Mouse (Mus musculus) liver, embryonic 18 days (tissue): ENCODE measurements around the gene Apom. TPM values are rescaled to one million over a fixed set of nuclear protein-coding genes. Genes with fewer than 3 reads are reported as not detected.

Experiments used
- polyA plus RNA-seq: library from polyadenylated mRNA; depleted of rRNA; stranded (reverse); fragments of >200 nt; gene quantifications from 2 replicates; pipeline ENCODE4 v1.2.3, GENCODE M21; 2012; rRNA removed

Apom gene
- 464 and 524 TPM in 2 replicates for polyA plus RNA-seq

DNA sequence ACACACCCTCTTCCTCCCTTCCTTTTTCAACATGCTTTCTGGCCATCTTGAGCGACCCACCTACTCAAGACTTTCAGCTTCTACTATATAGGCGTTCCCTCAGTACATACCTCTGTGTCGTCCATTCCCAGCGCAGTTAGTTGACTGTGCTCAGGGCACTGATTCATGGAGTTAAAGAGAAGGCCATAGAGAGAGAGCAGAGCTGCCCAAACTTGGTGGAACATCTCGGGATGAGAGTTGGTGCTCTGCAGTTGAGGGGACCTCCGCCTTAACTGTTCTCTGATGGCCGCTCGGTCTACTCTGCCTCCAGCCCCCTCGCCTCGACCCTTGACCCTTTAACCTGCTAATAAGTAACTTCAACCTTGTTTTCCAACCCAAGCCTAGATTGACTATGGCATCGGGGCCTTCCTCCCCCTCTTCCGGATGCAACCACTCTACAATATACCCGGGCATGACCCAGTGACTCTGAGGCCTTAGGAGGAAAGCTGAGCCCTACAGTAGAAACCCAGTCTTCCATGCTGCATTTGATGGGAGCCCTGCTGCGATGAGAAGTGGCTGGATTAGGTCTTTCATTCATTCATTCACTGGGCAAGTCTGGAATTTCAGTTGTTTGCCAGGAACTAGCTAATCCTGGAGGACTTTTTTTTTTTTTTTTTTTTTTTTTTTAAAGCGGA, at the start of gene Apom:
Gene Apom, minus strand, starts transcription at position 551 of the 674 bp plus-strand sequence.

DNA sequence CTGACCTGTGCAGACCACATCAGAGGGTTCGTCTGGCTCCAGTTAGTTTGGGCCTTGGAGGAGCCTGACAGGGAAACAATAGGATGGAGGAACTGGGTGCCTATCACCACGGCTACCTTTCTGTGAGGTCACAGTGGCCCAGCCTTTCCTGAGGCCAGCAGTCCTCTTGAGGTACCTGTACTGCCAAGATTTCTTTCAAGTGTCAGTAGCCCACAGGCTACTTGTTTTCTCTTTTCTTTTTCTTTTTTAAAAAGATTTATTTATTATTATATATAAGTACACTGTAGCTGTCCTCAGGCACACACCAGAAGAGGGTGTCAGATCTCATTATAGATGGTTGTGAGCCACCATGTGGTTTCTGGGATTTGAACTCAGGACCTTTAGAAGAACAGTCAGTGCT, 44.1 kb upstream of the Apom start, which contains the start of gene Aif1:
Gene Aif1, minus strand, starts transcription at position 101 of the 400 bp plus-strand sequence.

DNA sequence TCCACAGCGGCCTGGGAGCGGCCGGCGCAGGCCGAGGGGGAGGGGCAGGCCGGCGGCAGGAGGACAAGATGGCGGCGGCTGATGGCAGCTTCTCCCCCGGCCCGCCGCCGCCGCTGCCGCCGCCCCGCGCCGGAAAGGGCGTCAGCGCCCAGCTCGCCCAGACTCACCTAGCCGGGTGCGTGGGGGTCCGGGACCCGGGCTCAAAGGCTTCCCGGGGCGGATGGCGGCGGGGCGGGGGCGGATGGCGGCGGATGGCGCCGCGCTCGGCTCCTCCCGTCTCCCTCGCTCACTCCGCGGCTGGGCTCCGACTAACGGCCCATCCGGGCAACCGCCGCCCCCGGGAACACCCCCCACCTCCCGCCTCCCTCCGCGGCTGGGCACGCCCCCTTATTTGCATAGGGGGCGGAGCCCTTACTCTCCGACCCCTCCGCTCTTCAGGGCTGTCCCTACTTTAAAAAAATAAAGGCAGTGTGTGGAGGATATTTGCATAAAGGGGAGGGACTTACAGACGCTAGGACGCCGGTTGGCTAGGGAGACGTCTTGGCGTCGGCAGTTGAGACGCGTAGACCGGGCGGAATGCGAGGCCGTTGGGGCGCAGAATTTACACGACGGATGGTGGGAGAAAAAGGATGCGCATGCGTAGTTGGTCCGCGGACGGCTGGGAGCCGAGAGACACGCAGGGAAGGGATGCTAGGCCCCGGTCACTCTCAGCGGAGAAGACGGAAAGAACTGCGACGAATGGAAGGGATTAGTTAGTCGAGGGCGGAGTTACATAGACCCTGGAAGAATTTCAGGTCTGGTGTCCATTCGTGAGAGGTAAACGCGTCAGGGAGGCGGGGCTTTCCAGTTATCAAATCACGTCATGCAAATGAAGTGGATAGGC, 33.0 kb upstream of the Apom start, which contains the start of gene Prrc2a:
Gene Prrc2a, minus strand, starts transcription at position 330 of the 883 bp plus-strand sequence.

GRCm38 (mm10) chr17:35134801-35135590, 3.1 kb upstream of the Apom start, which contains the start of gene Bag6:
TSS of gene Bag6 (plus strand) at chr17:35135178.

GRCm38 (mm10) chr17:35126206-35126611, 5.6 kb downstream of the Apom start, which contains the start of gene D17H6S53E:
TSS of gene D17H6S53E (plus strand) at chr17:35126373.

DNA sequence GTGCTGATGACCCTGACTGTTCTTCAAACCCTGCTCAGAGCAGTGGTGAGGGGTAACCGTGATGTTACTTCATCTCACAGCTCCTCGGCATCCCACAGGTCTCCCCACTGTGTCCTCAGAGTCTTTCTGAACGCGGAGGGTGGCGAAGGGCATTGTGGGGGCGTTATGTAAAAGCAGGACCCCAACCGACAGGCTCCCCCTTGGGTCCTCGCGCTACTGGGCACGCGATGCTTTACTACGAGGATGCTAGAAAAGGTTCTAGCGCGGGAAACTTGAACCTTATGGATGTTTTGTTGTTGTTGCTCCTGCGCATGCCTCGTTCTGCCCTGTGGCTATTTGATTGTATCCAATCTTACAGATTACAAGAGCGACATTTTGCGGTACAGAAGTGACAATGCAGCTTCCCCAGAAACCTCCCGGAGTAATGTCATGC, 10.0 kb downstream of the Apom start, which contains the start of gene Csnk2b:
Gene Csnk2b, minus strand, starts transcription at position 183 of the 433 bp plus-strand sequence.

GRCm38 (mm10) chr17:35121143-35121799, 10.6 kb downstream of the Apom start, which contains the start of gene Gpank1:
TSS of gene Gpank1 (plus strand) at chr17:35121455.

GRCm38 (mm10) chr17:35115046-35116019, 16.5 kb downstream of the Apom start, which contains the start of gene Ly6g5b:
TSS of gene Ly6g5b (minus strand) at chr17:35115428.

GRCm38 (mm10) chr17:35108097-35108496, 23.8 kb downstream of the Apom start, which contains the start of gene Ly6g5c:
TSS of gene Ly6g5c (plus strand) at chr17:35108279.

DNA sequence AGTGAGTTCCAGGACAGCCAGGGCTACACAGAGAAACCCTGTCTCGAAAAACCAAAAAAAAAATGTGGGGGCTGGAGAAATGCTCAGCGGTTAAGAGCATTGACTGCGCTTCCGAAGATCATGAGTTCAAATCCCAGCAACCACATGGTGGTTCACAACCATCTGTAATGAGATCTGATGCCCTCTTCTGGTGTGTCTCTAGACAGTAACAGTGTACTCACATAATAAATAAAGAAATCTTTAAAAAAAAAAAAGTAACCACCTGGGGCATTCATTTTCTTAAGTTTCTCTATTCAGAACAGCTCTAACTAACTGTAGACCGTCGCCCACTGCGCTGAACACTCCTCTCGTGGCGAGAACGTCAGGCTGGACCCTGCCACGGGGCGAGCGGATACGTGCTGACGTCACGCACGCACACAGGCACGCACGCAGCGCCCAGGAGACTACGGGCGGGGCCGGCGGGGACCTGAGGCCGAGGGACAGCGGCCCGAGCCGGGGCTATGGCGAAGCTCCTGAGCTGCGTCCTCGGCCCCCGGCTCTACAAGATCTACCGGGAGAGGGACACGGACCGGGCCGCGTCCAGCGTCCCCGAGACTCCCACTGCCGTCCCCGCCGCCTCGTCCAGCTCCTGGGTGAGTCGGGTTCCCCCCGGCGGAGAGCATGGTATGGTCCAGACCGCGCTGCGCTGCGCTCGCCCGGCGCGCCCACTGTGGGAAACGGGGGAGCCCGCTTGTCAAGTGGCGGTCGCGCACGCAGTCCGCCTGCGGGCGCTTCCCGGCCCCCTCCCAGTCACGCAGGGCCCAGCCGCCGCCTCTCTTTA, 42.8 kb downstream of the Apom start, which contains the start of gene Abhd16a:
Gene Abhd16a, plus strand, starts transcription at position 439 of the 820 bp plus-strand sequence.

DNA sequence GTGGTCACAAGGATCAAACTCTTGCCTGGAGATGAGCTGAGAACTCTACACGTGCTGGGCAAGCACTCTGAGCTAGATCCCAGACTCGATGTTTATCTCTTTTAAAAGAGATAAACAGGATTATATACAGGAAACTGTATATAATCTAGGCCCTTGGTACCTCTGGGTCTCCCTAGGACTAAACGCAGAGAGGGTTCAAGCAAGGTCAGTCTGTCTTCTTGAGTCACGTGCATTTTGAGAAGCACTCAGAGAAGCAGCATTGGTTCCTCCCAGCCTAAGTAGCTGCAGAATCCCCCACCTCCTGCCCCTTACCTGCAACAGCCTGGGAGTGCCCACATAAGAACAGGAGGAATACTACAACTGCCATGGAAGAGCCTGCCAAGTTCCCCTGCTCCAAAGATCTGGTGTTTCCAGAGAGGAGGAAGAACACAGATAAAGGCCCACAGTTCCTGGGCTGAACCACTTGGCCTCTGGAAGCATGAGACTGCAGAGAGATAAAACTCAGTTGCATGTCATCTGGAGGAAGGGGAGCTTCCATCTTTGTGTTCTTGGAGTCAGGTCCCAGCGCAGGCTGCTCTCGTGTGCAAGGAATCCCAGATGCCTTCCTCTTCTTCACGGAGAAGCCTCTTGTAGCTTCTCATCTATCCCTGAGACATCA, 46.5 kb downstream of the Apom start, which contains the start of gene Ly6g6f:
Gene Ly6g6f, minus strand, starts transcription at position 403 of the 658 bp plus-strand sequence.

Other genes starting within 250 kb of the Apom start
- 36.4 and 36.8 TPM in 2 replicates for gene C2, start 233.8 kb downstream of the Apom start, polyA plus RNA-seq
- 30.4 and 37.6 TPM in 2 replicates for gene Ehmt2, start 233.6 kb downstream of the Apom start, polyA plus RNA-seq
- 3.8 and 5.8 TPM in 2 replicates for gene Slc44a4, start 217.6 kb downstream of the Apom start, polyA plus RNA-seq
- gene Neu1, start 200.8 kb downstream of the Apom start, polyA plus RNA-seq = 21.1 and 21.2 TPM in 2 replicates
- 3.1 and 3.3 TPM in 2 replicates for gene Hspa1b, start 172.8 kb downstream of the Apom start, polyA plus RNA-seq
- gene Gm20481, start 162.1 kb downstream of the Apom start, polyA plus RNA-seq = not detected in 2 replicates
- 1.9 and 2.5 TPM in 2 replicates for gene Hspa1a, start 159.9 kb downstream of the Apom start, polyA plus RNA-seq
- 0.06 and 0.07 TPM in 2 replicates for gene Hspa1l, start 159.3 kb downstream of the Apom start, polyA plus RNA-seq
- 64.3 and 69.6 TPM in 2 replicates for gene Lsm2, start 150.2 kb downstream of the Apom start, polyA plus RNA-seq
- 42.1 and 47.2 TPM in 2 replicates for gene Vars, start 131.1 kb downstream of the Apom start, polyA plus RNA-seq
- 0.17 and 0.23 TPM in 2 replicates for gene Vwa7, start 115.5 kb downstream of the Apom start, polyA plus RNA-seq
- 4.3 and 5.0 TPM in 2 replicates for gene Sapcd1, start 104.0 kb downstream of the Apom start, polyA plus RNA-seq
- 7.7 and 8.5 TPM in 2 replicates for gene Msh5, start 85.3 kb downstream of the Apom start, polyA plus RNA-seq
- 88.4 and 92.7 TPM in 2 replicates for gene Clic1, start 82.1 kb downstream of the Apom start, polyA plus RNA-seq
- 13.9 and 14.9 TPM in 2 replicates for gene Ddah2, start 73.0 kb downstream of the Apom start, polyA plus RNA-seq
- gene Ly6g6c, start 66.7 kb downstream of the Apom start, polyA plus RNA-seq = 0.06 TPM in 1 of 2 replicates, not detected in the other
- 1.5 and 1.9 TPM in 2 replicates for gene Mpig6b, start 65.9 kb downstream of the Apom start, polyA plus RNA-seq
- 0.28 and 0.30 TPM in 2 replicates for gene Ly6g6e, start 55.1 kb downstream of the Apom start, polyA plus RNA-seq
- gene Ly6g6d, start 54.0 kb downstream of the Apom start, polyA plus RNA-seq = 0.71 and 0.79 TPM in 2 replicates
- 4.7 and 4.8 TPM in 2 replicates for gene Ly6g6f, start 46.4 kb downstream of the Apom start, polyA plus RNA-seq
- 32.1 and 32.4 TPM in 2 replicates for gene Abhd16a, start 42.8 kb downstream of the Apom start, polyA plus RNA-seq
- not detected in 2 replicates for gene Ly6g5c, start 23.8 kb downstream of the Apom start, polyA plus RNA-seq
- 0.46 and 0.64 TPM in 2 replicates for gene Ly6g5b, start 16.6 kb downstream of the Apom start, polyA plus RNA-seq
- 8.0 and 8.7 TPM in 2 replicates for gene Gpank1, start 10.6 kb downstream of the Apom start, polyA plus RNA-seq
- gene Csnk2b, start 10.0 kb downstream of the Apom start, polyA plus RNA-seq = 84.1 and 85.2 TPM in 2 replicates
- gene D17H6S53E, start 5.7 kb downstream of the Apom start, polyA plus RNA-seq = 1.8 and 2.0 TPM in 2 replicates
- 37.8 and 48.6 TPM in 2 replicates for gene Bag6, start 3.1 kb upstream of the Apom start, polyA plus RNA-seq
- 42.6 and 57.5 TPM in 2 replicates for gene Prrc2a, start 32.8 kb upstream of the Apom start, polyA plus RNA-seq
- gene Aif1, start 44.0 kb upstream of the Apom start, polyA plus RNA-seq = 10.5 and 12.9 TPM in 2 replicates
- 69.9 and 71.0 TPM in 2 replicates for gene Lst1, start 56.4 kb upstream of the Apom start, polyA plus RNA-seq
- 5.2 and 5.9 TPM in 2 replicates for gene Ltb, start 62.4 kb upstream of the Apom start, polyA plus RNA-seq
- gene Tnf, start 70.0 kb upstream of the Apom start, polyA plus RNA-seq = 1.4 TPM in 2 replicates
- 0.06 TPM in 1 of 2 replicates, not detected in the other for gene Lta, start 73.3 kb upstream of the Apom start, polyA plus RNA-seq
- gene Gm16181, start 88.8 kb upstream of the Apom start, polyA plus RNA-seq = 0.08 and 0.26 TPM in 2 replicates
- 2.0 and 2.3 TPM in 2 replicates for gene Atp6v1g2, start 101.6 kb upstream of the Apom start, polyA plus RNA-seq
- gene Nfkbil1, start 103.7 kb upstream of the Apom start, polyA plus RNA-seq = 5.1 and 5.4 TPM in 2 replicates
- gene Ddx39b, start 109.7 kb upstream of the Apom start, polyA plus RNA-seq = 170 and 199 TPM in 2 replicates
- gene H2-D1, start 130.7 kb upstream of the Apom start, polyA plus RNA-seq = 108 and 132 TPM in 2 replicates
- 0.06 TPM in 2 replicates for gene H2-Q1, start 188.4 kb upstream of the Apom start, polyA plus RNA-seq
- 2.3 and 3.8 TPM in 2 replicates for gene H2-Q2, start 210.2 kb upstream of the Apom start, polyA plus RNA-seq
- 18.2 and 23.7 TPM in 2 replicates for gene H2-Q4, start 247.6 kb upstream of the Apom start, polyA plus RNA-seq